ENCODE assay signal across 13 mouse cellular contexts in genomic region chr4:100890106-100890970, GRCm38 (mm10).
DNase-seq lines count a peak whose midpoint lies in the region; ATAC-seq lines count a peak whose summit lies in the region.
"Had no signal": no experiment of that assay in that cellular context is flagged by ENCODE, and none has a peak within 500 bp of the region (broad histone marks: within the 10 kb centered on the region; RNA-seq: fewer than 3 reads in every experiment).

No protein-coding gene starts in this region.

- no peak overlapping the region for H3K9ac ChIP-seq in forebrain, embryonic 14.5 days (ENCODE audit: low read length)
- H3K9ac ChIP-seq in limb, embryonic 11.5 days (ENCODE audit: low read length) = no peak overlapping the region
- H3K9ac ChIP-seq in neural tube, embryonic 11.5 days (ENCODE audit: low read length) = no peak overlapping the region; the same call in 1 of the 2 replicates
- H3K9ac ChIP-seq: embryonic facial prominence, embryonic 15.5 days; stomach, embryonic 15.5 days had no signal

- no peak overlapping the region for H3K4me2 ChIP-seq in forebrain, embryonic 14.5 days (ENCODE audit: low read length)
- no peak overlapping the region for H3K4me2 ChIP-seq in limb, embryonic 11.5 days (ENCODE audit: low read depth, severe bottlenecking)
- no peak overlapping the region for H3K4me2 ChIP-seq in neural tube, embryonic 11.5 days (ENCODE audit: low read depth)
- H3K4me2 ChIP-seq: embryonic facial prominence, embryonic 15.5 days; stomach, embryonic 15.5 days had no signal

- H3K36me3 ChIP-seq in forebrain, embryonic 14.5 days (ENCODE audit: control insufficient read depth, insufficient read depth, low read length) = no peaks in the 10 kb centered on the region
- H3K36me3 ChIP-seq in limb, embryonic 11.5 days (ENCODE audit: control insufficient read depth, insufficient read depth, low read length) = no peaks in the 10 kb centered on the region
- no peaks in the 10 kb centered on the region for H3K36me3 ChIP-seq in neural tube, embryonic 11.5 days (ENCODE audit: control insufficient read depth, insufficient read depth, low read length)
- H3K36me3 ChIP-seq: embryonic facial prominence, embryonic 15.5 days; stomach, embryonic 15.5 days had no signal

- 30% methylated on average over 7 of the region's 7 CpGs for WGBS in forebrain, embryonic 14.5 days
- 37% methylated on average over 7 of the region's 7 CpGs for WGBS in limb, embryonic 11.5 days
- WGBS in neural tube, embryonic 11.5 days = 21% methylated on average over 7 of the region's 7 CpGs

- intact Hi-C loops in heart, postnatal 10 days (cut with DNase I) = no loop called here

- peak; percentile 56 for ATAC-seq in forebrain, embryonic 14.5 days
- ATAC-seq in limb, embryonic 11.5 days (ENCODE audit: insufficient number of reproducible peaks, low FRiP score, low TSS enrichment, low read depth) = no peak
- ATAC-seq in neural tube, embryonic 11.5 days (ENCODE audit: insufficient read depth, low FRiP score, low TSS enrichment) = no peak
- ATAC-seq: intestine, embryonic 16.5 days had no signal

- H3K27ac ChIP-seq in forebrain, embryonic 14.5 days (ENCODE audit: low read depth, low read length) = no peak overlapping the region
- no peak overlapping the region for H3K27ac ChIP-seq in limb, embryonic 11.5 days (replicated peaks; ENCODE audit: low read depth, low read length)
- H3K27ac ChIP-seq in neural tube, embryonic 11.5 days (ENCODE audit: low read depth, low read length) = 0 out of 2 replicates have a peak overlapping the region, but pooled peaks have one; percentile 44
- H3K27ac ChIP-seq: embryonic facial prominence, embryonic 15.5 days; stomach, embryonic 15.5 days had no signal

- peak; percentile 44 for DNase-seq in embryo, embryonic 9.5 days (ENCODE audit: extremely low spot score)
- DNase-seq in forebrain, embryonic 14.5 days (ENCODE audit: low spot score) = peak; percentile 54
- DNase-seq in limb, embryonic 11.5 days (ENCODE audit: low spot score) = peak; percentile 38
- peak; percentile 34 for DNase-seq in neural tube, embryonic 11.5 days (ENCODE audit: low spot score)
- DNase-seq in adrenal gland, adult 2 months = no peak
- DNase-seq in heart, postnatal 10 days = no peak
- no peak for DNase-seq in layer of hippocampus, adult 8-10 months (ENCODE audit: low spot score in 2 of 2)
- DNase-seq: cerebellum, adult 9-11 months; kidney, postnatal 4 days; right cerebral cortex, postnatal 14 days had no signal

- peaks cover 23% of the 10 kb centered on the region for H3K4me1 ChIP-seq in forebrain, embryonic 14.5 days (ENCODE audit: control insufficient read depth, insufficient read depth, low read length)
- peaks cover 29% of the 10 kb centered on the region for H3K4me1 ChIP-seq in limb, embryonic 11.5 days (ENCODE audit: control insufficient read depth, insufficient read depth, low read length)
- peaks cover 36% of the 10 kb centered on the region for H3K4me1 ChIP-seq in neural tube, embryonic 11.5 days (ENCODE audit: control insufficient read depth, insufficient read depth, low read length)

- H3K4me3 ChIP-seq in forebrain, embryonic 14.5 days (ENCODE audit: low read depth, low read length) = no peak overlapping the region
- no peak overlapping the region for H3K4me3 ChIP-seq in limb, embryonic 11.5 days (ENCODE audit: low read depth, low read length)
- no peak overlapping the region for H3K4me3 ChIP-seq in neural tube, embryonic 11.5 days (ENCODE audit: low read depth, low read length)
- H3K4me3 ChIP-seq: embryonic facial prominence, embryonic 15.5 days; stomach, embryonic 15.5 days had no signal

- no peaks in the 10 kb centered on the region for H3K9me3 ChIP-seq in forebrain, embryonic 14.5 days (replicated peaks; ENCODE audit: control insufficient read depth, low read length)
- no peaks in the 10 kb centered on the region for H3K9me3 ChIP-seq in limb, embryonic 11.5 days (ENCODE audit: control insufficient read depth, low read length)
- no peaks in the 10 kb centered on the region for H3K9me3 ChIP-seq in neural tube, embryonic 11.5 days (ENCODE audit: control insufficient read depth, low read length)
- H3K9me3 ChIP-seq: embryonic facial prominence, embryonic 15.5 days; stomach, embryonic 15.5 days had no signal

- H3K27me3 ChIP-seq in forebrain, embryonic 14.5 days (replicated peaks; ENCODE audit: control insufficient read depth, insufficient read depth, low read length) = no peaks in the 10 kb centered on the region
- H3K27me3 ChIP-seq in limb, embryonic 11.5 days (ENCODE audit: control insufficient read depth, insufficient read depth, low read length) = no peaks in the 10 kb centered on the region
- H3K27me3 ChIP-seq in neural tube, embryonic 11.5 days (ENCODE audit: control insufficient read depth, insufficient read depth, low read length) = no peaks in the 10 kb centered on the region
- H3K27me3 ChIP-seq: embryonic facial prominence, embryonic 15.5 days; stomach, embryonic 15.5 days had no signal

Comparison
In these comparisons a context has a peak if more than half of its experiments do, and no peak if none do; other contexts are left out.
1. DNase-seq: peak in embryo, embryonic 9.5 days (single experiment), forebrain, embryonic 14.5 days (single experiment), limb, embryonic 11.5 days (single experiment) and neural tube, embryonic 11.5 days (single experiment); none in adrenal gland, adult 2 months (single experiment), heart, postnatal 10 days (0 of 2) and layer of hippocampus, adult 8-10 months (0 of 2).